Mouse (Mus musculus): ENCODE measurements around the gene Ccdc81.
A peak's percentile ranks its signal among the peaks of the same experiment; 100 is the strongest.

Ccdc81 gene

DNA sequence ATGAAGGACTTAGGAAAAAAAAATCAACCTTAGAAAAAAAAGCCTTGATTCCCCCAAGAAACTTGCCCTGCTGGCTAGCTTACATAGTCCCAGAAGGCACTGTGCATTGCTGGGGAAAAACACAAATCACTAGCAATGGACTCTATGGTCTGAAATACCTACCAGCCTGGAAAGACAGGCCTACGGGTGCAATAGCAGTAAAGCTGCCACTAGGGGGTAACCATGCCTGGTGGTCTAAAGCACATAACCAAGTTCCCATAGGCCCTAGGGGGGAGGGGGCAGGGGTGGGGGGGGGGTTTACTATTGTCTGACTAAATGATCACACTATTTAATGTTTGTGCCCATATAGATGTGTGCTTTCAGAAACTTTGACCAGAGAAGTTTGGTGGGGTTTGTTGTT, 38.7 kb downstream of the Ccdc81 start:
- no peak for DNase-seq (ENCODE audit: low spot score in 2 of 2)

DNA sequence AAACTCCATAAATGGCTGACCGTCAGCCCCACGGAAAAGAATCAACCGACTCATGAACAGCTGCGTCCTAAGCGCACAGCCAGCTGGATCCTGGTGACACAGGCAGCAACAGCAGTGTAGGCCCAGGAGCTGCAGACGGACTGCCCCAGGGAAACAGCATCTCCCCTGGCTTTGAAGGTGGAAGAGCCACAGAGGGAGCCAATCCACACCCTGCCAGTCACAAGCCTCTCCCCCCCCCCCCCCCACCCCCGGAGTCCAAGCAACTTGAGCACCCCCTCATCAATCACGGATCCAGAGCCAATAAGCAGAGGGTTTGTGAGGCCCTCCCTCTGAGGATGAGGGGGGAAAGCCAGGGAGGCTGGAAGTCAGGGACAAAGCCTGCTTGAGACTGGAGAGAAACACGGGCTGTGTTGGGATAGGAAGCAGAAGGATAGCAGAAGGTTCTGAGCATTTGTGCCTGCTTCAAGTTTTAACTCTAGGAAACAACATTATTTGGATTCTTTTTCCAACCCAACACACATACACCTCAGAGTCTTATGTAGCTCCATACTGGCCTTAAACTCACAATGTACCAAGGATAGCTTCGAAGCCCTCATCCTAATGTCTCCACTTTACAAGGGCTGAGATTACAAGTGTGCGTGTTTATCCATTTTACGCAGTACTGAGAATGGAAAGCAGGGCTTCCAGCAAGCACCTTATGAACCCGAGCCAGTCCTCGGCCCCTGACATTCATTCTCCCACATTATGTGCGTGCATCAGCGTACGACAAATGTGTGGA, 46.8 kb downstream of the Ccdc81 start:
- no peak for DNase-seq (ENCODE audit: low spot score in 2 of 2)

DNA sequence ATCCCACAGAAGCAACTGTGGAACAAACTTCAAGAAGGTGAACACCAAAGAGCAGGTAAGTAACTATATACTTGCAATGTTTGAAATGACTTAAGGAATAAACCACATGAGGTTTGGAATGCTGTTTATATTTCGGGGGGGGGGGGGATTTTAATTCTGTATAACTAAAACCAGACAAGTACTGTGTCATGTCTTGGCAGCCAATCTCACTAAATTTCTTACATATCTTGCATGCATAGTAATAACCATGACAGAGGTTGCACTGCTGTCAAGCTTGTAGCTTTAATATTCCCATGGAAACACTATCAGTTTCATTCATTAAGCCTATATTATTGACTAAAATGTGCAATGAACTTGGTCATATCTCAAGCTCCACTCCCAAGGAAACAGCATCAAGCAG, 48.2 kb downstream of the Ccdc81 start:
- DNase-seq (ENCODE audit: low spot score in 2 of 2) = no peak

DNA sequence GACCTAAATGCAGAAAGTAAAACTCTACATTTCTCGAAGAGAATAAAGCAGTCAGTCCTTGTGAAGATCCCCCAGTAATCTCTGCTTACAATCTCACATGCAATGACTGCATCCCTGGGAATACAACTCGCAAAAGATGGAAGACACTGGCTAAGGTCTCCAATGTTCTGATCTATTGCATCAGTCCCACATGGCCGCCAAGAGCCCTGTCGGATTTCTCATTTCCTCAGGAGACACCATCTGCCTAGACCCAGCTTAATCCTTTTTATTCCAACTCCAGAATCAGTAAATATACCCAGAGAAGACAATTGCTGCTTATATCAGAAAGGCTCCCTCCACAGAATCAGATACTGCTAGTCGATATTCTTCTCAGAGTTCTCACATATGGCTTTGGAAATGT, 50.3 kb downstream of the Ccdc81 start:
- no peak for DNase-seq (ENCODE audit: low spot score in 2 of 2)

DNA sequence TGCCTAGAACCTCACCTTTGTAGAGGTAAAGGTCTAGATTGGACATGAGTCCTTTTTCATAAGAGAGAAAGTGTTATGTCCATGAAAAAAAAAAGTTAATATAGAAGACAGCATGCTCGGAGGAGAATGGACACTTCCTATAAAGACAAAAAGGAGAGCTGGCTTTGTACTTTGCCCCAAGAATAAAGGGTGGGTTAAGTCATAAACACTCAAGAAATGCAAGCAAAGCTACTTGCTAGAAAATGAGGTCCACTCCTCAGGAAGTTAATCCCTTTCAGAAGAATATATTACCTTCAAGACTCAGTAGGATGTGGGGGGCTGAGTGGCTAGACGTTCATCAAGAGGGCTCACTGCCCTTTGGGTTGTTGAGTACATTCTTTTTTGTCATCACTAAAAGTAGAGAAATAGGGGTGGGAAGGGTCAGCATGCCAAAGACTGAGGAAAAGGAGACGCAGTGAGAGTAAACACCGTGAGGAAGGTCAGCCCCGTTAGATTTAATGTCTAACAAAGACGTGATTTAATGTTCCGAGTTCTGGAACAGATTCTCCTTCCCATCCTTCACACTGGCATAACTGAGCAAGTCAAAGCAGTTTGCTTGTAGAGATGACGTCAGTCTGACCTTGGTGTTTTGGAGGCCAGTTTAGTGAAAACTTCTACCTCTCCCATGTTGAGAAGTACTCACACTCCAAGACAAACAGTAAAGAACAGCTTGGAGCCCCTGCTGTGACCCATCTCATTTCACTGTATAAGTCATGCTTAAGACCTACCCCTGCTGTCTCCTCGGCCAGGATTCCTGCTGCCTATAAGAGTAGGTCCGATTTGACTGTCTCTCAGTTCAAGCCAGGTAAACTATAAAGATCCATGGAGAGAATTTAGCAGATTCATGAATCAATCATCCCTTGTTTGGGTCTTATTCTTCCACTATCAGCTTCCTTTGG, 51.0 kb downstream of the Ccdc81 start:
- no peak for DNase-seq (ENCODE audit: low spot score in 2 of 2)

DNA sequence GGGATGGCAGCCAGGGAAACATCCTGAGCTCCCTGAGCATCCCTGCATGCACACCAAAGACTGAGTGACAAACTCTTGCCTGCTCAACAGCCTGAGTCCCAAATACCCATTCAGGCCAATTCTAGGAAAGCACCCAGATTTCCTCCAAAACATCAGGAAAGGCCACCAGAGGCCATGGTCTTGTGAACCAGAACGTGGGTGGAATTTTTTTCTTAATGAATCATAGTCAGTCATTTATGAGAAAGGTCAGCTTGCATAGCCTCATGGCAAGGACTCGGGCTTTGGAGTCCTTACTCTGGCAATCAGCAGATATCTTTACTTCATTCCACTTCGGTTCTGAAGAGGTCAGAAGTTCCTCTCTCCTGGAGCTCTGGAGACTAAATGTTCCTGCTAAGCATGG, 52.9 kb downstream of the Ccdc81 start:
- no peak for DNase-seq (ENCODE audit: low spot score in 2 of 2)

DNA sequence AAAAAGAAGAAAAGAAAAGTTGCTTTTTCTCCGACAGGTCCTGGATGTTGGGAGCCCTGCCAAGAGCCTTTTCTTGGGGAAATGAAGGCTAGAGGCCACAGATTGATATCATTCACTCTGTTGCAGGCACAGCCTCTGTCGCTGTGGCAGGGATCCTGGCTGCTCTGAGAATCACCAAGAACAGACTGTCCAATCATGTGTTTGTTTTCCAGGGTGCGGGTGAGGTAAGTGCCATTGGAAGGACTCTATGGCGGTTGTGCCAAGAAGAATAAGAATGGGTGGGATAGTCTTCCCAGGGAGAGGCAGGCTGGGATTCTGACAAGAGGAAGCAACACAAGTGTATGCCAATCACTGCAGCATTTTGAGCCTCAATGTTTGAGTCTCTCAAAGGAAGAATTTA, 57.8 kb downstream of the Ccdc81 start:
- DNase-seq (ENCODE audit: low spot score in 2 of 2) = no peak

DNA sequence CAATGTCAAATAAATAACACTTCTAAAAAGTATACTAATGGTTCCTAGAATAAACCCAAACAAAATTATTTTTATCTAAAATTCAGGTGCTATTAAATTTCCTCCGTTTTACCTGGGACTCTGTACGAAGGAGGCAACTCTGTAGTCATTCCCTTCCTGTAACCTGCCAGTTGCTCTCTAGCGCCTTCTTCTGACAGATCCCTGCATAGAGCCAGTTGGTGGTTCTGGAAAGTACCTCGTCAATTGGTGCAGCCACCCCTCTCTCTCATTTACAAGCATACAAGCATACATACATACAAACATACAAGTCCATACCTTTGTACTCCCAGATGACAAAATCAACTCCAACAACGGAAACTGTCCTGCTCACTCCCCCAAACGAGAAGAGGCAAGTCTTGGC, 59.9 kb downstream of the Ccdc81 start:
- DNase-seq (ENCODE audit: low spot score in 2 of 2) = peak in 1 of 2 experiments; percentile 11

DNA sequence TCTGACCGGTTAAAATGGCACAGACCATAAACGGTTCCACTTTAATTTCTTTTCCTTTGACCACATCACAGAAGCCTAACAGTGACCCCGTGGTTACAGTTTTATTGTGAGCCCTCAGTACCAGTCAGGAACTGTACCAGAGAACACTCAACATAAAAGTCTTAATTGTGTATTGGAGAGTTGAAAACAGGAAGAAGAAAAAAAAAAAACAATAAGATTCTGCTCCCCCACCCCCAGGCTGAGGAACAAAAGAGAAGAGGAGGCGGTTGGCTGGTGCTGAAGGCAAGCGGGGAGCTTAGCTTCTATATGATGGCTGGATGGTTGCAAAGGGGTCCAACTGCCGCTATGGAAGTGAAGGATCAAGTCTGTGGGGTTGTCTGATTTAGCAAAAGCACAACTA, 60.3 kb downstream of the Ccdc81 start:
- DNase-seq (ENCODE audit: low spot score in 2 of 2) = peak in 1 of 2 experiments; percentile 7

DNA sequence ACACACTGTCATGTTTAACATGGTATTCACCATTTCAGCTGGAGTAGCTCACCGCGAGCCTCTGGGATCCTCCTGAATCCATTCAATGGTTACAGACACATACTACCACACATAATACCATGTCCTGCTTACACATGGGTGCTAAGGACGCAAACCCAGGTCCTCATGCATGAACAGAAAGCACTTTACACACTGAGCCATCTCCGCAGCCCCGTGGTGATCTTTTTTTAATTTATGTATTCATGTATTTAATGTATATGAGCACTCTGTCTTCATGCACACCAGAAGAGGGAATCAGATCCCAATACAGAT, 61.1 kb downstream of the Ccdc81 start:
- DNase-seq (ENCODE audit: low spot score in 2 of 2) = no peak

DNA sequence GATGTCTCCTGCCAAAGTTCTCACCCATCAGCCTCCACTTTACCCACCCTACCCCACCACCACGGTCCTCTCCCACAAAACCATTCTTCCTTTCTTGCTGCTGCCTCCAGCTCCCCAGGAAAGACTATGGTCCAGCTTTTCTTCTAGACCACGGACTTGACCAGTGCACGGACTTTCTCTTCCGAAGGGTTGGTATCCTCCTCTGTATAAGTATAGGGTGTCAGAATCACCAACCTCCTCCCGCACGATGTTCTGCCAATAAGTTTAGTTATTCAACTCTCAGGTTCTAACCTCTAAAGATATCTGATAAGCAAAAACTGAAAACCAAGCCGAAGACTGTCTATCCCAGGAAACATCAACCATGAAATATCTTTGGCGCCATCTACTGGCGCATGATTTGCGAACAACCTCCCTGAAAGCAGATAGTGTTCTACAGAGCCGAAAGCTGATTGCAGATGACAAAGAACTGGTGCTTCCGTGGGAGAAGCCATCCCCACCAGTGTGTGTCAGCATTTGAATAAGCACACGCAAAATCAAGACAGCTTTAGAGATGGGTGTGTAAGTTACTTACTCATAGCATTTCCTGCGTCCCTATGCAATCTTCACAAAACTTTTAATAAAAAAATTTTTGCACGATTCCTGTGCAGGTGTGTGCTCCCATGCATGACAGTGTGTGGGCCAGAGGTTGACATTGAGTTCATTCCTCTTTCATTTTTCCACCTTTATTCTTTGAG, 61.6 kb downstream of the Ccdc81 start:
- DNase-seq (ENCODE audit: low spot score in 2 of 2) = peak; percentile 49 to 64

DNA sequence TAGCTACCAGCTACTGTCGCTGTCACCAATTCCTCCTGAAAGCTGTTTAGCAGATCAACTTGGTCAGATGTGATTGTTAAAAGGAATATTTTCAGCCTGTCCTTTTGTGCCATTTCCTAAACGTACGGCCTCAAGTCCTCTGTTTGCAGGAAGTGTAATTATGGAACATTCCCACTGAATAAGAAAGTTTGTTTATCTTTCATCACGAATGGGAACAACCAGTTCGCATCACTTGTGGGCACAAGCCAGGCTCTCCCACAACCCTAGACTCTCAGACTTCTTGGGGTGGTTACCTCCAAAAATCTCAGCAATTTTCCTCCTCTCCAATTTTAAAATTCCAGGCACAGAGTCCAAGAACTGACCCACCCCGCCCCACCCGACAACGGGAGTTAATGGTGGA, 63.7 kb downstream of the Ccdc81 start:
- no peak for DNase-seq (ENCODE audit: low spot score in 2 of 2)

DNA sequence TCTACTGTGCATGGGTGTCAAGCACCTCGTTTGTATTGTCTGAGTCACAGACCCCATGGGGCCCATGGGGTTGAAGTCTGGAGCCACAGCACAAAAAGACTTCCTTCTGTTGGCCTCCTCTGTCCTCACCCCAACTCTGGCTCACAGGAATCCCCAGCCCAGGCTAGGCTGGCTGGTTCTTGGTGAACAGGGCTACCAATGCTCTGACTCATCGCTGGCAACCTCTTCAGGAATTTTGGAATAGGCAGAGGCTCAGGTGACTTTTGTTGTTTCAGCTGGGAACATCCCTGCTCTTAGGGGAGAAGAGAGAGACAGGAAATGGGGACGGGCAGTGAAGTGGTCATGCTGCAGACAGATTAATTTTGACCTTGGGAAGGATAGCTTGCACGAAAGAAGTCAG, 65.6 kb downstream of the Ccdc81 start:
- no peak for DNase-seq (ENCODE audit: low spot score in 2 of 2)

DNA sequence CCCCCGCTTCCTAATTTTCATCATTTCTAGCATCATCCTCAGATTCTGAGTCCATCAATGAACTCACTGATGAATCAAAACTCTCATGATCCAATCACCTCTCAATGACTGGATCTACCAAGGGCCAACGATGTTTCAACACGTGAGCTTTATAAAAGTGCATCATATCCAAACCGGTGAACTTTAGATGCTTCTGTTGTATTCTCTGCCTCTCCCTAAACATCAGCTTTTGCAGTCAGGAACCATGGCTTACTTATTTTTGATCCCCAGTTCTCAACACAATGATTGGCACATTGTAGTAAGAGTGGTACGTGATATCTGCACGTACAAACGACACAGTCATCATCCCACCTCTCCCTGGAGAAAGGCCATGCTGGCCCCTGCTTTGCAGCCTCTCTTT, 66.8 kb downstream of the Ccdc81 start:
- no peak for DNase-seq (ENCODE audit: low spot score in 2 of 2)

DNA sequence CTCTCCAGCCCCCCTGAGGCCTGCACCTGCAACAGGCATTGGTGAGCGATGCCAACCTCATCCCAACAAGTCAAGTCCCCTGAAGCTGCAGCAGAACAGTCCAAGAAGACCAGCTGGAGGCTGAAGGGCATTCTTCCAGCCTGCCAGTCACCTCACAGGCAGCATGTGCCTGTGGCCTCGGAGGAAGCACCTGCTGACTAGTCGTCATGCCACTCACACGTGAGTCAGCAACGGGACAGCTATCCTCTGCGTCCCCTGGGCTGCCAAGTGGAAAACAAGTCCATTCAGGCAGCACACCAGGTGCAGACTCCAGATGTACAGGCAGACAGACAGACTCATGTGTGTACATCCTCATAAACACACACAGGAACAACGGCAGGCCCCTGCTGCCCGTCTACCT, 67.9 kb downstream of the Ccdc81 start:
- DNase-seq (ENCODE audit: low spot score in 2 of 2) = no peak

DNA sequence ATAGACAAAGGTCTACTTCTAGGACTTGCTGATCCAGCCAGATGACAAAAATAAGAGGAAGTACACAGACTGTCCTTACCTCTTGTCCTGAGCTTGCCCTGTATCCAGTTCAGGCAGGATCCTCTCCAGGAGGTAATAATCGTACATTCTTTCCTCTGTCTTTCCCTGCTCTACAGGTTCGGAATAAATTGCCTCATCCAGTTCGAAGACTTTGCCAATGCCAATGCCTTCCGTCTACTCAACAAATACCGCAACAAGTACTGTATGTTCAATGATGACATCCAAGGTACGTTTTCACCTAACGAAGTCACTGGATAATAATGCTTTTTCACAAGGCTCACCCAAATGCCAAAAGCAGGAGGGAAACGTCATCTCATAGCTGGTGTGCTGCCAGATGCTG, 69.9 kb downstream of the Ccdc81 start:
- DNase-seq (ENCODE audit: low spot score in 2 of 2) = no peak

DNA sequence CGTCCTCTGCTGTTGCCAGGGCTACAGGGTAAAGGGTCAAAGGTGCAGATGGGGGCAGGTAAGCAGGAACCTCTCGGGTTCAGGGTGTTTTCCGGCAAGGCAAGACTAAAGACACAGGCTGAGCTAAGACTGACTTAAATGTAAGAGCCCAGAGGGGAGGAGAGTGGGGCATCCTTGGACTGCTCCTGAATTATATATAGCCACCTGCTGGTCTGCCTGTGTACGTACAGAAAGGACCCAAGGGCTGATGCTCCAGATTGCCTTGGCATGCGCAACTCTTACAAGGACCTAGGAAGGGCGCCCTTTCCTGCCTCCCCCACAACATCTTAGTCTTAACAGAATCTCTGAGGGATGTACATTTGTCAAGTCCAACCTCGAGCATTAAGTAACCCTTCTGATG, 74.2 kb downstream of the Ccdc81 start:
- DNase-seq (ENCODE audit: low spot score in 2 of 2) = no peak

DNA sequence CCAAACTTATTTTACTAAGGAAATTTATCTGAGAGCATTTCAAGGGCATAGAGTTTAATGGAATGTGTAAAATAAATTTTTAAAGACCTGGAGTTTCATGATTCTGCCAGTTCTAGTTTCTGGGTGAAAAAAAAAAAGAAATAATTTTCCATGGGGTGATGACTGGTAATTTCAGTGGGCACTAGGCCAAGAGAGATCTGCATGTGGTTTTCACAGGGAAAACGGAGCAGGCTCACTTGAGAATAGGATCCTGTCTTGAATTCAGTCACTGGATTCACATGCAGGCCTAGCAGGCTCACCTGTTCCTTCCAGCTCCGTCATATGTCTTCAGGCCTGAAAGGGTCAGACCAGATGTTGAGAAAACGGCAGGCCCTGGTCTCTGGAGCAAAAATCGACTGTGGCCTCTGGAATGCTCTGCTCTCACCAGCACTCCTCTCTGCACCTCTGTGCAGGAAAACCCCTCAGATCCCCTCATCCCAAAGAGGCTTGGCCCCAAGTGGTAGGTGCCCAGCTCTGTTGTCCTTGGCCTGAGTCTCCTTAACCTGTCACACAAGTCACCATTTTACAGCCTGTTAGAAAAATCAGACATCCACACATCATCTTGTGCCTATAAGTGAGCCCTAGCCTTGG, 74.9 kb downstream of the Ccdc81 start:
- DNase-seq (ENCODE audit: low spot score in 2 of 2) = no peak

Measured in spleen, postnatal 36 days (tissue).